Mouse (Mus musculus) spleen, embryonic (tissue): ENCODE data around the gene Cuedc1.

Source experiments
- CTCF ChIA-PET: fragments of 350-600 bp; sonication (Branson Sonifier 250); formaldehyde crosslinking; loops from one replicate; lab custom pipeline; 2022; lab: Charles Lee

Cuedc1 gene

GRCm38 (mm10) chr11:88076394-88076793, 21.5 kb upstream of the Cuedc1 start:
- CTCF ChIA-PET = no interaction called here

DNA sequence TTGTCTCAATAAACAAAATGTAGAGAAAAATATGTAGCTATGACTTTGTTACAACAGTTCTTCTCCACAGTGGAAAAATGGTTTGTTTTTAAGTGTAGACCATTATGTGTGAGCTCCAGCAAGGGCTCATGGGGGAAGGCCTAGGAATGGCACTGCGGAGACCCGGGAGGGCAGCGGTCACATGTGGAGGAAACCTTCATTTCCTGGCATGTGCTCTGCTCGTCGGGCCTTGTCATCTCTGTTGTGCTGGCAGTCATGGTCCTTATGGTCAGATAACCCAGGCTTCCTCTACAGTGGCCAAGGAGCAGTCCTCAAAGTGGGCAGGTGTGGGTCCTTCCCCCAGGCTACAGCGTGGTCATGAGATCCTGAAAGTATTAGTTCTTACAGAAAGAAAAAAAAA, 14.2 kb upstream of the Cuedc1 start:
- CTCF ChIA-PET = interaction anchor here (1.1 kb wide), 1 partner anchor 78 kb away, joined by 4 read pairs; no protein-coding TSS in a partner anchor

- CTCF ChIA-PET = no interaction called here
Observed at GRCm38 (mm10) chr11:88086737-88087627, 10.9 kb upstream of the Cuedc1 start.

GRCm38 (mm10) chr11:88089150-88089549, 8.7 kb upstream of the Cuedc1 start:
- CTCF ChIA-PET = interaction anchor here (0.5 to 1.0 kb wide), 3 partner anchors 31 to 405 kb away, joined by 3 to 4 read pairs (median 3); no protein-coding TSS in a partner anchor

GRCm38 (mm10) chr11:88090293-88090692, 7.6 kb upstream of the Cuedc1 start:
- CTCF ChIA-PET = interaction anchor here (1.0 kb wide), 1 partner anchor 30 kb away, joined by 3 read pairs; no protein-coding TSS in a partner anchor

GRCm38 (mm10) chr11:88091949-88092348, 5.9 kb upstream of the Cuedc1 start:
- CTCF ChIA-PET = interaction anchor here (0.6 to 0.8 kb wide), 2 partner anchors 11 to 48 kb away, joined by 3 to 4 read pairs; no protein-coding TSS in a partner anchor

DNA sequence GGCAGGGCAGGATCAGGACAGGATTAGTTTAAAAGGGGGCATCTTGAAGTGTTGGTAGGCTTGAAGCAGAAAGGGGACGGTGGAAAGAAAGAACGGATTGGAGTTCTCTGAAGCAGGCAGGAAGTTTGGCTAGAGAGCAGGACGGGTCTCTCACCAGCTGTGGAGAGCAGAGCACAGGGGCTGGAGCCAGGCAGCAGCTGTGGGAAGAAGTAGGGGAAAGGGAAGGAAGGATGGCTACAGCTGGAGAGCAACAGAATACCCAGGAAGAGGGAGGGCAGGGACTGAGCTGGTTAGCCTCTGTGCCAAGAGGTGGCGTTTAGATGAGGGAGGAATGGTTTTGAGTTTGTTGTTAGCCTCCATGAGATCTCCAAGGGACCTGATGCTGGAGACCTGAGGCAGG, 685 bp upstream of the Cuedc1 start:
- CTCF ChIA-PET = no interaction called here

DNA sequence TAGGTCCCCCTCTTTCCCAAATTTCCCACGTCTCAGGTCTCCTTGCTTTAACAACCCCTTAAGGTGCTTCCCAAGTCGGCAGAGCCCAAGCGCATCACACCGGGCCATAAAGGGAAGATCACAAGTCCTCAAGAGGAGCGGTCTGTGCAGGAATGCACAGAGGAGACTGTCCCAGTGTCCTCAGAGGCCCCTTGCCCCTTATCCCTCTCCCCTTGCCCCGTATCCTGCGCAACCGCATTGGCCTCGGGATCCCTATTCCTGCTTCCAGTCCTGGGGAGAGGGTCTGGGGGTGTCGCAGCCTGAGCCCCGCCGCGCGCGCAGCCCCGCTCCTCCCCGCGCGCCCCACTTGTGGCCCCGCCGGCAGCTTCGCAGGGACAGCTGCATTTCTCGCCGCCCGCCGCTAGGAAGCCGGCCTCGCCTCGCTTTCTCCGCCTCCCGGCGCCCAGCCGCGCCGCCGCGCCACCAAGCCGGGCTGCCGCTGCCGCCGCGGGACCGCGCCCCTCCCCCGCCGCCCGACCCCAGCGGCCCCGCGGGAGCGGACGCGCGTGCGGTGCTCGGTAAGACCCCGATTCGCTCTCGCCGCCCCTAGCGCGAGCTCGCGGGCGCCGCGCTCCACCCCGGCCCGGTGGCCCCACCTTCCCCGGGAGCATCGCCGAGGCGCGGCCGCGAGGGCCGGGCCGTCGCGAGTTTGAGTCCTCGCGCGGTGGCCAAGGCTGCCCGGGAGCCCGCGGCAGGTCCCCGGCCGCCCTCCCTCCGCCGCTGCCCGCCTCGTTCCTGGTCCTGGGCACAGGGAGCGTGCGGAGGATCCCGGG, 1.1 kb downstream of the Cuedc1 start:
- CTCF ChIA-PET = interaction anchor here (1.0 kb wide), 1 partner anchor 41 kb away, joined by 3 read pairs; no protein-coding TSS in a partner anchor

- CTCF ChIA-PET = interaction anchor here (1.0 kb wide), 1 partner anchor 41 kb away, joined by 3 read pairs; no protein-coding TSS in a partner anchor
Observed at GRCm38 (mm10) chr11:88099599-88100023, 1.8 kb downstream of the Cuedc1 start.

- CTCF ChIA-PET = no interaction called here
Observed at GRCm38 (mm10) chr11:88100170-88100569, 2.3 kb downstream of the Cuedc1 start.

DNA sequence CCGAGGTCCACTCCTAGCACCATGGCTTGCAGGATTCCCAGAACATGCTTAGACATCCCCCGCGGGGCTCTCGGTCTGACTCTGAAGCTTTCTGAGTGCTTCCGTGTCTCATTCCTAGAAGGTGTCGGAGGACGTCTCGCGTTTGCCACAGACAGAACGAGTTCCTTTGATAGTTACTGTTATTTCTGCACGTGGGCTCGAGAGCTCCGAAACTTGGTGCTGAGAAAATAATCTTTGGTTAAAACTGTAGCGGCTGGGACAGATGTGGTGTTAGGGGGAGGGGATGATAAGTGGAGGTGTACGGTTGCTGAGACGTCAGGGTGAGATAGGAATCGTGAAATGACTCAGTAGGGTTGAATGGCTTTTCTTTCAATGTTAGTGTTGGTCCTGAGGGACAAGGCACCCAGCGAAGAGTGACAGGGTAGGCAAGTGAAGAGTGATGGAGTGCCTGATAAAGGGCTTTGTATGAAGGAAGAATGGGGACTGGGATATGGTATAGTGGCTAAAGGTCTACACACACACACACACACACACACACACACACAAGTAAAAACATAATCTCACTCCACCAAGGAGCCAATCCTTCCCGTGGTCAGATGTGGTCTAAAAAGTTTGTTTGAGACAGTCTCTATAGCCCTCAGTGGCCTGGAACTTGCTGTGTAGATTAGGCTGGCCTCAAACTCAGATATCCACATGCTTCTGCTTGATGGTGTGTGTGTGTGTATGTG, 5.5 kb downstream of the Cuedc1 start:
- CTCF ChIA-PET = interaction anchor here (0.7 kb wide), 1 partner anchor 12 kb away, joined by 4 read pairs; no protein-coding TSS in a partner anchor

- CTCF ChIA-PET = interaction anchor here (0.5 kb wide), 1 partner anchor 1197 kb away, joined by 4 read pairs; no protein-coding TSS in a partner anchor
Observed at GRCm38 (mm10) chr11:88105494-88106291, 7.8 kb downstream of the Cuedc1 start.

GRCm38 (mm10) chr11:88106292-88106554, 8.4 kb downstream of the Cuedc1 start:
- CTCF ChIA-PET = no interaction called here

DNA sequence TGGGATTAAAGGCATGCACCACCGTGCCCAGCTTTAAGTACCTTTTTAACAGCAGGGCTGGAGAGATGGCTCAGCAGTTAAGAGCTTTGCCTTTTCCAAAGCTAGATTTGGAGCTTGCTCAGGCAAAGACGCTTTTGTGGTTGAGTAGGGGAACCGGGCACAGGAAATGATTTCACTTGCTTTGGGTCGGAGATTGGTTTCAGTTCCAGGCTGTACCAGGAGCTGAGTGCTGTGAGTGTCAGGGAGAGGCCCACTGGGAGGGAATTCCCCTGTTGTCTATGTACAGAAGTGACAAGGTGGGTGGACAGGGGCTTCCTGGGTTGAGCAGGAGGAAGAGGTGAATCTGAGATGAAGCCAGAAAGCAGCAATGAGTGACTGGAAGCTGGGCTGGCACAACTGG, 9.5 kb downstream of the Cuedc1 start:
- CTCF ChIA-PET = interaction anchor here (0.5 to 0.7 kb wide), 3 partner anchors 21 to 329 kb away, joined by 3 to 6 read pairs (median 4); no protein-coding TSS in a partner anchor

DNA sequence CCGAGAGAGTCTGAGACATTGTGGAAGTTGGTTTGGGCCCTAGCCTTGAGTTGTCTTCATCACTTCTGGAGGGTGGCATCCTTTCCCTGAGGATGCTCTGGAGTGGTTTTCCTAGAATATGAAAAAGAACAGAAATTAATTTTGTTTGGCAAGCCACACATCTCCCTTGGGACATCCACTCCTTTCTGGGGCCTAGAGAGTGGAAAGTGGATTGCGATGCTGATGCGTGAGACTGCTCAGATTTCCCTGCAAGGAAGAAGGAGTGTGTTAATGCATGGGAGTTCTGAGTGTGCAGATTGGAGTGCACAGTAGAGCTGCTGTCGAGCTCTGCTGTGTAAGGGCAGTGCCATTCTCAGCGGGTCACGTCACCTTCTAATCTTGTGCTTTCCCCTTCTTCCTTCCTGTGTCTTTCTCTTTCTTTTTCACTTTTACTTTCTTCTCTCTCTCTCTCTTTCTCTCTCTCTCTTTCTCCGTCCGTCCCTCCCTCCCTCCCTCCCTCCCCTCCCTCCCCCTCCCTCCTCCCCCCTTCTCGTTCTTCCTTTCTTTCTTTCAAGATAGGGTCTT, 12.3 kb downstream of the Cuedc1 start:
- CTCF ChIA-PET = no interaction called here

GRCm38 (mm10) chr11:88112078-88112477, 14.2 kb downstream of the Cuedc1 start:
- CTCF ChIA-PET = no interaction called here

GRCm38 (mm10) chr11:88112677-88113333, 14.9 kb downstream of the Cuedc1 start:
- CTCF ChIA-PET = interaction anchor here (0.5 to 0.6 kb wide), 2 partner anchors 13 to 54 kb away, joined by 3 read pairs; no protein-coding TSS in a partner anchor

DNA sequence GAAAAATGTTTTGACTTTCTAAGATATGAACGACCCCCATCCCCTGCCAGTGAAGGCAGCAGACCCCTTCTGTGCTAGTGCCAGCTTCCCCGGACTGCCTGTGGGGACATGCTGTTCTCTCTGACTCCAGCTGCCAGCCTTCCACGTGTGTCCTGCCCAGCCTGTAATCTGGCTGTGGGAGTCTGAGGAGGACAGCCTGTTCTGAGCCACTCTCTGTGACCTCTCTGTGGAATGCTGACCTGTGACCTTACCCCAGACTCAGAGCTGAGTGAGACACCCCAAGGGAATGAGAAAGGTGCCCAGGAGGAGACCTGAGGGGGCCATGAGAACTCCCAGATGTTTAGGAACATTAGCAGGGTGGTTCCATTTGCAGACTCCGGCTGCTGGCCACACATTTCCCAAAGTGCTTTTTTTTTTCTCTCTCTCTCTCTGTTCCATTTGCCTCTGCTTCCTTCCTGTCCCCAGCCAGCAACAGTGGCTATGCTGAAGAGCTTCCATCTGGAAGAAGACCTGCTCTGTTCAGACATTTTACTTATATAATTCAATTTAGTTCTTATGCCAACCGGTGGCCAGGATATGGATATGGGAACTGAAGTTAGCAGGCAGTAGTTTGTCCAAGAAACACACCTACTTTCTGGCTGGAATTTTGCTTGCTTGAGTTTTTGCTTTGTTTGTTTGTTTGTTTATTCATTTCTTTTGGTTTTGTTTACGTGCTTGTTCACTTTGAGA, 15.8 kb downstream of the Cuedc1 start:
- CTCF ChIA-PET = interaction anchor here (0.5 to 0.6 kb wide), 4 partner anchors 12 to 66 kb away, joined by 3 to 21 read pairs (median 4); no protein-coding TSS in a partner anchor
